Mouse (Mus musculus) kidney, postnatal 0 days (tissue): Measurements from ENCODE around the gene Pnkp. TPM values are rescaled to one million over a fixed set of nuclear protein-coding genes. Genes with fewer than 3 reads are reported as not detected.
A peak's percentile ranks its signal among the peaks of the same experiment; 100 is the strongest.

Source experiments
- ATAC-seq: fragments of 200-750 bp; cut with Nextera tagmentation; replicated peaks from 2 replicates; pipeline ENCODE4 v1.8.0; 2017; ENCODE audit warnings: low read depth, moderate number of reproducible peaks, moderate TSS enrichment, moderate library complexity; ENCODE audit not compliant: low FRiP score
- DNase-seq: peaks from one replicate; pipeline ENCODE4 v3.0.0-alpha.2; 2016; ENCODE audit warnings: low spot score
- H3K27ac ChIP-seq: fragments of 300-500 bp; sonication (generic); 2 replicates; pipeline ENCODE4 v1.5.1; 2014; ENCODE audit warnings: mild to moderate bottlenecking
- H3K27me3 ChIP-seq: fragments of 300-500 bp; sonication (generic); 2 replicates; pipeline ENCODE4 v1.6.1; 2014; ENCODE audit warnings: low read length, mixed read lengths; ENCODE audit not compliant: insufficient read depth
- H3K36me3 ChIP-seq: fragments of 300-500 bp; sonication (generic); 2 replicates; pipeline ENCODE4 v1.6.1; 2014; ENCODE audit warnings: low read length, mixed read lengths; ENCODE audit not compliant: insufficient read depth
- H3K4me1 ChIP-seq: fragments of 300-500 bp; sonication (generic); replicated peaks from 2 replicates; pipeline ENCODE4 v1.6.1; 2014; ENCODE audit warnings: antibody characterized with exemption, low read length, mixed read lengths; ENCODE audit not compliant: insufficient read depth
- H3K4me2 ChIP-seq: fragments of 300-500 bp; sonication (generic); 2 replicates; pipeline ENCODE4 v1.6.1; 2014; ENCODE audit warnings: mild to moderate bottlenecking, low read length, moderate library complexity, mixed read lengths
- H3K4me3 ChIP-seq: fragments of 300-500 bp; sonication (generic); replicated peaks from 2 replicates; pipeline ENCODE4 v1.5.1; 2014; ENCODE audit warnings: low read depth, low read length
- H3K9ac ChIP-seq: fragments of 300-500 bp; sonication (generic); 2 replicates; pipeline ENCODE4 v1.6.1; 2014; ENCODE audit warnings: low read depth, low read length
- H3K9me3 ChIP-seq: fragments of 300-500 bp; sonication (generic); replicated peaks from 2 replicates; pipeline ENCODE4 v1.6.1; 2016; ENCODE audit warnings: low read length, inconsistent platforms, mixed read lengths
- CTCF ChIP-seq: IDR thresholded peaks from 2 replicates; pipeline ENCODE4 v1.5.1; 2016; ENCODE audit warnings: antibody characterized with exemption, low read depth, mild to moderate bottlenecking, moderate library complexity
- WGBS: fragments of 180-500 bp; shearing (Covaris S2); extraction: QIAGEN DNeasy Blood & Tissue Kit; methylation state at CpG from one replicate; pipeline ENCODE4 v1.1.7; 2014; 5-methylcytosine and 5-hydroxymethylcytosine counted together
- polyA plus RNA-seq: library from polyadenylated mRNA; unstranded; fragments of >200 nt; fragmentation: Nextera tagmentation; extraction: Ambion mirVana; gene quantifications from 2 replicates; pipeline ENCODE4 v1.2.1, GENCODE M21; 2015

The Pnkp gene
- 34.0 and 36.4 TPM in 2 replicates for polyA plus RNA-seq

DNA sequence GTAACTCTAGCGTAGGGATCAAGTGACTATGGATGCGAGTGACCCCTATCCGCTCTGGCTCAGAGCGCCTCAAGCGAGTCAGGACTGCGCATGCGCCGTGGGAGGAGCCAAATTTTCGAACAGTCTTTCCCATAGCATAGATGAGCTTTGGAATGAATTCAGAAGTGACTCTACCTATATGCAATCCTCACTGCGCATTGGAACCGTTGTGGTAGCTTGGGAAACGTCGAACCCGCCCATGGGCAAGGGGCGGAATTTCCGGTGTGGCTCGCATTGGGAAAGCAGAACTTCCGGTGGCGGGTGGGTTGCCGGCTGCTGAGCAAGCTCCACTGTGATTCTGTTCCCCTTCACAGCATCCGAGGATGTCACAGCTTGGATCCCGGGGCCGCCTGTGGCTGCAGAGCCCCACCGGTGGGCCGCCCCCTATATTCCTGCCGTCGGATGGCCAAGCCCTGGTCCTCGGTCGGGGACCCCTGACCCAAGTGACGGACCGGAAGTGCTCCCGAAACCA lies at the start of gene Pnkp:
TSS of gene Pnkp (plus strand) at position 98 of the 511 bp plus-strand sequence.
- ATAC-seq (peak; percentile 3; the same call in 1 of the 2 replicates), DNase-seq (peak; percentile 90)
- Histone ChIP-seq H3K36me3 (0 out of 2 replicates have a peak, but pooled peaks cover 2% of the 10 kb centered on the region), H3K9ac (peak within 1 kb of the TSS; percentile 82), H3K9me3 (no peaks in the 10 kb centered on the region), H3K27me3 (no peaks in the 10 kb centered on the region), H3K4me3 (peak within 1 kb of the TSS; percentile 73), H3K4me1 (peaks cover 28% of the 10 kb centered on the region), H3K27ac (peak within 1 kb of the TSS; percentile 92), H3K4me2 (peak within 1 kb of the TSS; percentile 92)
- peak; percentile 10; the same call in 1 of the 2 replicates for TF ChIP-seq CTCF
- under 1% methylated on average over 32 of the region's 32 CpGs for WGBS

DNA sequence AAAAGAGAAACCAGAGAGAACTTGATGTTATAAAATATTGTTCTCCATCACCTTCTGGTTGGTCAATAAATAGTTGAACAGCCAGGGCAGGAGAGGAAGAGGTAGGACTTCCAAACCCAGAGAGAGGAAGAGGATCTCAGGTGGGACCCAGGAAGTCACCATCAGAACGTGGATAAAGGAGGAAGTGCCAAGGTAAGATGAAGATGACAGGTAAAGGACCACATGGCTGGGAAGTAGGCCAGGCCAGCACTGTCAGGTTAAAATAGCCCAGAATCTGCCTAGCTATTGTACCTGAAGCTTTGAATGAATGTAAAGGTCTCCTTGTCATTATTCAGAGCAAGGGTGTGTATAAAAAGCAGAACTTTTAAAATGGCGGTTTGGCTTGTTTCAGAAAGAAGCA lies 48.0 kb upstream of the Pnkp start:
- Histone ChIP-seq H3K36me3 (no peaks in the 10 kb centered on the region), H3K4me3 (no peak overlapping the region), H3K4me1 (no peaks in the 10 kb centered on the region), H3K27me3 (no peaks in the 10 kb centered on the region), H3K27ac (no peak overlapping the region), H3K9me3 (no peaks in the 10 kb centered on the region), H3K9ac (no peak overlapping the region), H3K4me2 (no peak overlapping the region)
- ATAC-seq = no peak
- 87% methylated on average over 2 of the region's 2 CpGs for WGBS
- TF ChIP-seq CTCF = no peak
- no peak for DNase-seq

GRCm38 (mm10) chr7:44809466-44809865 lies 47.5 kb upstream of the Pnkp start:
- ATAC-seq = no peak
- 89% methylated on average over 3 of the region's 3 CpGs for WGBS
- Histone ChIP-seq H3K27ac (no peak overlapping the region), H3K4me2 (no peak overlapping the region), H3K4me3 (no peak overlapping the region), H3K4me1 (no peaks in the 10 kb centered on the region), H3K27me3 (no peaks in the 10 kb centered on the region), H3K36me3 (no peaks in the 10 kb centered on the region), H3K9ac (no peak overlapping the region), H3K9me3 (no peaks in the 10 kb centered on the region)
- TF ChIP-seq CTCF = no peak
- no peak for DNase-seq

DNA sequence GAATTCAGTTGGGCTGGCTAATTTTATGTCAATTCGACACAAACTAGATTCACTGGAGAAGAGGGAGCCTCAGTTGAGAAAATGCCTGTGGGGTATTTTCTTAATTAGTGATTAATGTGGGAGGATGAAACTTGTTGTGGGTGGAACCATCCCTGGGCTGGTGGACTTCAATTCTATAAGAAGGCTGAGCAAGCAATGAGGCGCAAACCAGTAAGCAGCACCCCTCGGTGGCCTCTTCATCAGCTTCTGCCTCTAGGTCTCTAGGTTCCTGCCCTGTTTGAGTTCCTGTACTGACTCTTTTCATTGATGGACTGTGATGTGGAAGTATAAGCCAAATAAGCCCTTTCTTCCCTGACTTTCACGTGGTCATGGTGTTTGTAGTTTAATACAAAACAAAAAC lies 46.6 kb upstream of the Pnkp start:
- Histone ChIP-seq H3K36me3 (no peaks in the 10 kb centered on the region), H3K9ac (no peak overlapping the region), H3K4me1 (no peaks in the 10 kb centered on the region; the same call in 1 of the 2 replicates), H3K9me3 (no peaks in the 10 kb centered on the region), H3K4me3 (no peak overlapping the region), H3K27ac (no peak overlapping the region), H3K4me2 (no peak overlapping the region), H3K27me3 (no peaks in the 10 kb centered on the region)
- ATAC-seq (no peak), DNase-seq (no peak)
- TF ChIP-seq CTCF = no peak
- WGBS = 80% methylated on average over 4 of the region's 4 CpGs

DNA sequence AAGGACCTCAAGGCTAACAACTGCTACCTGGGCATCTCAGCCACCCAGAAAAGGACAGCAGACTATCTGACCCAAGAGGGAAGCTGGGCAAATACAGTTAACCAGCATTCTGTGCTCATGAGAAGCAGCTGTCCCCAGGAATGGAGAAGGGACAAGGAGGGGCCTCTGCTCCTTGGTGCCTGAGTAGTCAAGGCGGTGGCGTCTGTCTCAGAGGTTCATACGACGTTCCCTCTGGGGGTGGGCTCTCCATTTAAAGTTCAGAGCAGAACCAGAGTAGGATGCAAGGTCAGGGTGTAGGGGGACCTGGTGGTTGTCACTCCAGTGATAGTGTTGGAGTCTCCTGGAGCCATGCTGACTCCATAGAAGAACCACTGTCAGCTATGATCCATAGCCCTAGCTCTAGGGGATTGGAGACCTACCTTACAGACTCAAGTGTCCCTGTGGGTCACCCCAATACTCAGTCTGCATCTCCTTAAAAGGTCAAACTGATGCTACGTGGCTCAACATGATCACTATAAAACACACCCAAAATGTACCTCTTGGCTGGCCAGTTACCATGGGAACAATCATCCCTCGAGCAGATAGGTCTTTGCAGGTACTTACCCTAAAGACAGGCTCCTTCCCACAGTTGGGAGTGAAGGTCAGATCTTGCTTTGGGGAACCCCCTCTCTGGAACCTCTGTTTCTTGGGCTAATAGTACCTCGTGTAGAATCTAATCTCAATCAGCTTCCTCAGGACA lies 46.0 kb upstream of the Pnkp start:
- Histone ChIP-seq H3K4me2 (no peak overlapping the region), H3K27ac (no peak overlapping the region), H3K9me3 (no peaks in the 10 kb centered on the region), H3K36me3 (no peaks in the 10 kb centered on the region), H3K4me1 (no peaks in the 10 kb centered on the region; the same call in 1 of the 2 replicates), H3K9ac (no peak overlapping the region), H3K27me3 (no peaks in the 10 kb centered on the region), H3K4me3 (no peak overlapping the region)
- ATAC-seq = no peak
- no peak for DNase-seq
- TF ChIP-seq CTCF = no peak
- WGBS = 86% methylated on average over 7 of the region's 7 CpGs

GRCm38 (mm10) chr7:44812651-44813325 lies 44.2 kb upstream of the Pnkp start:
- WGBS = 85% methylated on average over 20 of the region's 20 CpGs
- no peak overlapping the region for H3K4me3 ChIP-seq
- peaks cover 7% of the 10 kb centered on the region for H3K4me1 ChIP-seq
- H3K4me2 ChIP-seq = no peak overlapping the region
- TF ChIP-seq CTCF = no peak
- no peak overlapping the region for H3K9ac ChIP-seq
- ATAC-seq (no peak), DNase-seq (no peak)
- H3K9me3 ChIP-seq = no peaks in the 10 kb centered on the region
- no peak overlapping the region for H3K27ac ChIP-seq
- no peaks in the 10 kb centered on the region for H3K27me3 ChIP-seq
- no peaks in the 10 kb centered on the region for H3K36me3 ChIP-seq
